Mouse (Mus musculus): ENCODE measurements at regions not wholly inside any gene's neighbourhood (a gene's known extent, or its start where the extent isn't known, plus 50 kb on each side); places are given as distances from the start of the nearest gene placed in this dataset.

- no peak for TF ChIP-seq CTCF (IDR thresholded peaks at IDR 0.05; ENCODE audit: borderline replicate concordance, insufficient read depth, low read depth, low read length)
- TF ChIP-seq POLR2A (IDR thresholded peaks at IDR 0.05; ENCODE audit: borderline replicate concordance, insufficient read depth, low read length) = no peak
These were observed 704.6 kb downstream of the Fat4 start for GRCm38 (mm10) chr3:39591312-39591711.
